Mouse (Mus musculus) spleen, embryonic (tissue): ENCODE measurements around the gene Atg9a.
"Not testable (repeated sequence)": the region's sequence is repeated elsewhere in the genome, so short reads cannot be mapped to it uniquely, and the experiment has no call there.

Experiments
- CTCF ChIA-PET: fragments of 350-600 bp; sonication (Branson Sonifier 250); formaldehyde crosslinking; loops from one replicate; lab custom pipeline; 2022; lab: Charles Lee

Atg9a gene

DNA sequence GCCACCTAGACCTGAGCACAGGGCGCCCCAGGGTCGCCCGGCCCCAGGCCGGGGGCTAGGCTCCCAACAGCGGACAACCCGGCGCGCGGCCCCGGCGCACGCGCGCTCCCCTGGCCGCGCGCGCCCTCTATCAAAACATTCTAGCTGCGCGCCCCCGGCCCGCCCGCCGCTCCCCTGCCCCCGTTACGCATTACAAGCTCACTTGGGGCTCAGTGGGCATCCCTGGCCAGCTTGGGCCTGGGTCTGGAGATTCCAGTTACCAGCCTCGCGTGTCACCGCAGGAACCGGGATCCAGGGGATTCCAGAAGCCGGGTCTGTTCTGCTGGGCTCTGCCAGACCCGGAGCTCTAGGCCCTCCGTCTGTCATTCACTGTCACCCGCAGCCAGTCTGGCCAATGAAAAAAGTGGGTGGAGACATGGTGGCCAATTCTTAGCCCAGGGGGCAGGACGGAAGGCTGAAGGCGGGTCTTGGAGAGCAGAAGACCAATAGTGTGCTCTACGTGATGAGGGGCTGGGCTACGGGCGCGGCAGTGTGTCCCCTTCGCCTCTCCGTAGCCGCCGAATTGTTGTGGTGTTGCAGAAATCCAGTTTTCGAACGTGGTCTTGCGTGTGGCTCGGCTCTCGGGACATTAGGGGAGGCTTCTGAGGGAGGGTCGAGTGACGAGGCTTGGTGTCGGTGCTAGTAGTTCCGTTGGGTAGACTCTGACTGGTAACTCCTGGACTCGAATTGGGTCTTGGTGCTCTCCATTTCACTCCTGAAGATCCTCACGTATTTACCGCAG, at the start of gene Atg9a, which contains the start of gene Ankzf1:
Atg9a (minus strand) TSS at position 575 of the 781 bp plus-strand sequence.
Ankzf1 (plus strand) TSS at position 530 of the 781 bp plus-strand sequence.
- CTCF ChIA-PET = interaction anchor here (0.5 kb wide), 1 partner anchor 11 kb away, joined by 3 read pairs; no protein-coding TSS in a partner anchor

DNA sequence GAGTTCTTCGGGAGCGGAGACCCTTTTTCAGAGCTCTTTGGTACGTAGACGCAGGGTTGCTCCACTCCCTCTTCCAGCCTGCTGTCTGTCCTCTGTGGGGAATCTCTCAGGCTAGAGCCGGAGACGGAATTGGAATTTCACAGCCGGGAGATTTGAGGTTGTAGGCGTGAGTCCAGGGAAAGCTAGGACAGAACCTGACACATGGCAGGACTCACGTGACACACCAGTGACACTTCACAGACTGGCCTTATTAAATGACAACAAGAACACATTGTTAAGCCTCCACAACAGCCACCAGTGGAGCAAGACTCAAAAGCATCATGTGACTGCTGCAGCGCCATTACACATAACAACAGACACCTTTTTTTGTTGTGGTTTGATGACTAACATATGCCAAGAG, 47.6 kb upstream of the Atg9a start:
- CTCF ChIA-PET = no interaction called here

DNA sequence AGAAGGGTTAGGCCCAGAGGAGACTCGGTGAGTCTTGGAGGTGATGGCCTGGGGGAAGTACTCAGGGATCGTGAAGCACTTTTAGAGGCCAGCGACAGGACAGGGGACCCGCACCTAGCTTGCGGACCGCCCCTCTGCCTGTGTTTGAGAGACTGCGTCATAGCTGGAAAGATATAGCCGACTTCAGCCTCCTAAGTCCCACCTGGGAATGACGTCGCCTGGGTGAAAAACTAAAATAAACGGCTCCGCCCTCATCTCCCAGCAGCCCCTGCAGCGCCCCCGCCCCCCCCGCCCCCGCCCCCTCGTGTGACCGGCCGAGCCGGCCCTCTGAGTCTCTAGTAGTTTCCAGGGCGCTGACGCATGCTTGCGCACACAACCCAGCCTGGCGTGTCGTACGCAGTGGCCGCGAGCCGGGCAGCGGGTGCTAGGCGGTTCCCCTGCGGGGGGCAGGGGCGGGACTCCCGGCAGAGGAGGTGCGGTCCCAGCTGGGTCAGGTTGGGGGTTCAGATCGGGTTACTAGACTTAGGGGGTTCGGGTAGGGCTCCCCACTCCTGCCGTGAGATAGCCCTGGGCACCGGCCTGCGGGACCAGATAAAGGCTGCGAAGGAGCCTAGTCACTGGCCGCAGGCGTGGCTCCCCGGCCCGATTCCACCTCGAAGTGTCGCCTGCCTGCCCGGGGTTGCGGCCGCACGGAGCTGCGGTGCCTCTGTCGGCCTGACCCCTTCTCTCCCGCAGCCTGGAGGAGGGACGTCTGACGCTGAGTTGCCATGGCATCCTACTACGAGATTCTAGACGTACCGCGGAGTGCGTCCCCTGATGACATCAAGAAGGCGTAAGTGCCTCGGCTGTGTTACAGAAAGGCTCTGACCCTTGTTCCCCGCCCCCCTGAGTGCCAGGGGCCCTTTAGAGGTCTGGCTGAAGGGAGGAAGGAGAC, 44.4 kb upstream of the Atg9a start, which contains the start of gene Dnajb2:
Dnajb2 (plus strand) TSS at position 290 of the 934 bp plus-strand sequence.
- CTCF ChIA-PET = interaction anchor here (0.6 to 1.9 kb wide), 7 partner anchors 13 to 535 kb away, joined by 3 to 25 read pairs (median 5); partner anchors contain the start of gene Zfand2b

DNA sequence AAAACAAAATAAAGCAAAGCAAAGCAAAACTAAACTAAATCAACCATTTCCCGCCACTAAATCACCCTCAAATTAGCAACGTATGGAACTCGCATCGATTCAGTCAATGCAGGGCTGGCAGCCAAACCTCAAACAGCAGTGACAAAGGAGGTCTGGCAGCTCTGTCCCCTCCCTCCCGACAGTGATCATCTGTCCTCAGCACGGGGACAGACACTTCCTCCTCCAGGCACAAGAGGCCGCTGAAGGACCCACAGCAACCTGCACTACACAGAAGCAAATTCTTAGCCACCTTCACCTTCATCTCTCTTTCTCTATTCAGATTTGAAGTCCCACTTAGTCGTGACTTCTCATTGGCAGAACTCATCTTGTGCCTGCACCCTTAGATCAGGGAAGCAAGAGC, 42.6 kb upstream of the Atg9a start:
- CTCF ChIA-PET = interaction anchor here (0.7 kb wide), 1 partner anchor 17 kb away, joined by 3 read pairs; no protein-coding TSS in a partner anchor

DNA sequence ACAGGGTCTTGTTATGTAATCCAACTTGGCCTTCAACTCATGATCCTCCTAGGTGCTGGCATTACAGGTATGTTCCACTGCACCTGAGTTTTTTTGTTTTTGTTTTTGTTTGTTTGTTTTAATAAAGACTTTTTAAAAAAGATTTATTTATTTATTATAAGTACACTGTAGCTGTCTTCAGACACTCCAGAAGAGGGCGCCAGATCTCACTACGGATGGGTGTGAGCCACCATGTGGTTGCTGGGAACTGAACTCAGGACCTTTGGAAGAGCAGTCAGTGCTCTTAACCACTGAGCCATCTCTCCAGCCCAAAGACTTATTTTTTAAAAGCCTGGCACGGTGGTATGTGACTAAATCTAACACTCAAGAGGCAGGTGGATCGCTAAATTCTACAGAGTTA, 40.5 kb upstream of the Atg9a start:
- CTCF ChIA-PET = not testable (repeated sequence)

DNA sequence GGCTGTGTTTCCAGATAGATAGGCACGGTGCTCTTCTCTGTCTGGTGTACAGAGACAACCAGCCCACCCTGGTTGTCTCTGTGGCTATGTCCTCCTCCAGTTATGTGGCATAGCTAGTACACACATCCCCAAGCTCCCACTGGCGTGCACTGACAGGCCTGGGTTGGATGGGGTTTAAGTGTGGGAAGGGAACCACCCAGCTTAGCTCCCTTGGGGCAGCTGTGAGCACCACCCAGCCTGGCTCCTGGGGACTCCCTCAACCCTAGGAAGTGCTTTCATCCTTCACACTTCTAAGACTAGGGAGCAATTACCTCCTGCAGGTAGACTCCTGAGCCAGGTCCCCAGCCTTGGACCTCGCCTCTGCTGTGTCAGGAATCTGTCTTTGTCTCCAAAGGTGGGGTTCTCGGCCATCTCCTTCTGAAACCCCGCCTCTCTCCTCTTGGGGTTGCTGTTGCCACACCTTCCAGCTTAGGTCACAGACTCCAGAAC, 39.7 kb upstream of the Atg9a start, which contains the start of gene A630095N17Rik:
A630095N17Rik (minus strand) TSS at position 439 of the 489 bp plus-strand sequence.
- CTCF ChIA-PET = no interaction called here

DNA sequence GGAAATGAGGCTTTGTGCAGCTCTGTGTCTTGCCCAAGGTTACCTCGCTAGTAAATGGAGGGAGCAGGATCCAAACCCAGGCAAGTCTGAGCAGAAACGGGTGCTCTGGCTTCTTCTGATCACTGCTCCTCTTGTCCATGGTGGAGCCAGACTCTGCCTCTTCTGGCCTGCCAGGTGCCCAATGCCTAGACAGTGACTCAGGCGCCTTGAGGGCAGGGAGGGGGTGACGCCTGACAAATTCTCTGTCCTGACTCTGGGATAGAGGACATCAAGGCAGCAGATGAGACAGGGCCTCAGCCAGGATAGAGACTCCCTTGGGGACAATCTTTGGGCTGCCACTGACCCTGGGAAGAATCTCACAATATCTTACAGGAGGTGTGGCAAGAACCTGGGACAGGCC, 39.2 kb upstream of the Atg9a start:
- CTCF ChIA-PET = no interaction called here

DNA sequence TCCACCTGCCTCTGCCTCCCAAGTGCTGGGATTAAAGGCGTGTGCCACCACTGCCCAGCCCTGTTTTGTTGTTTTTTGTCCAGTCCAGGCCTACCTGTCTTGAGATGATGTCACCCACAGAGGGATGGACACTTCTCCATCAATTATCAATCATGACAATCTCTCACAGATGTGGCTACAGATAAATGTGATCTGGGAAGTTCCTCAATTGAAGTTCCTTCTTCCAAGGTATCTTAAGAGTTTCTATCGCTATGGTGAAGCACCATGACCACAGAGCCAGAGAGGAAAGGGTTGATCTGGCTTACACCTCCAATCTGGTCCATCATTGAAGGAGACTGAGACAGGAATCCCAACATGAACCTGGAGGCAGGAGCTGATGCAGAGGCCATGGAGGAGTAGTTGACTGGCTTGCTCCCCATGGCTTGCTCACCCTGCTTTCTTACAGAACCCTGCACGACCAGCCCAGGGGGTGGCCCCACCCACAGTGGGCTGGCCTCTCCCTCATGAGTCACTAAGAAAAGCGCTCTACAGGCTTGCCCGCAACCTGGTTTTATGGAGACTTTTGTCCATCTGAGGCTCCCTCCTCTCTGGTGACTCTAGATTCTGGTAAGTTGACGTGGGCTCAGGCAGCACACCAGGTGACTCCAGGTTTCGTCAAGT, 38.5 kb upstream of the Atg9a start:
- CTCF ChIA-PET = no interaction called here

DNA sequence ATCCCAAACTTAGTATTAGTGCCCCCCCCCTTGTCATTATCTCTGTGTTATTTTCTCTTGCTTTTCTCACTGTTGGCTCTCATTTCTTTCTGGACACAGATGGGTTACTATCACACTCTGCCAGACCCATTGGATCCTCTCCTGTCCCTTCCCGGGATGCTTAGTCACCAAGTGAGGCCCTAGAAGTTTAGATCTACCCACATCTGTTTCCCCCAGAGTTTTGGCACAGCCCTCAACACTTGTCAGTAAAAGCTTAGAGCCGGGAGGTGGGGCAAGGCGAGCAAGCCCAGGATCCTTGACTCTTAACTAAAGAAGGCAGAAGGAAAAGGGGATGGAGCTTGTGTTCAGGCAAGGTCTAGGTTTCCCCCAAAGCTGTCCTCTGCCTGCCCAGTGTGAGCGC, 37.2 kb upstream of the Atg9a start:
- CTCF ChIA-PET = no interaction called here

DNA sequence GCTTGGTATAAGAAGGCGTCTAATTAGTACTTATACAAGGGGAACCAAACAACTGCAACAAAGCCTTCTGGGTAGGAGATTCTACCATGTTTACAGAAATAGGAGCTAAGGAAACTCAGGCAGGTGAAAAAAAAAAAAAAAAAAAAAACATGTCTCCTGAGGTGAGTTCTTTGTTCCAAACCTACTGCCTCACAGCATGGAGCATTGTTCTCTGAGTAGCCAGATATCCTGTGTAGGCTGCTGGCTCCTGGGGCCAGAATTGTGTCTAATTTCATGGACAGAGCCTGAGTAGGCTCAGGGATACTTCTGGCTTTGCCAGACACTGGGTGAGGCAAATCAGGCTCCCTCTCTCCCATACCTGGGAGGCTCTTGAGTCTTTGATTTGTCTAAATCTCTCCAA, 35.7 kb upstream of the Atg9a start:
- CTCF ChIA-PET = interaction anchor here (0.7 kb wide), 1 partner anchor 24 kb away, joined by 3 read pairs; no protein-coding TSS in a partner anchor

DNA sequence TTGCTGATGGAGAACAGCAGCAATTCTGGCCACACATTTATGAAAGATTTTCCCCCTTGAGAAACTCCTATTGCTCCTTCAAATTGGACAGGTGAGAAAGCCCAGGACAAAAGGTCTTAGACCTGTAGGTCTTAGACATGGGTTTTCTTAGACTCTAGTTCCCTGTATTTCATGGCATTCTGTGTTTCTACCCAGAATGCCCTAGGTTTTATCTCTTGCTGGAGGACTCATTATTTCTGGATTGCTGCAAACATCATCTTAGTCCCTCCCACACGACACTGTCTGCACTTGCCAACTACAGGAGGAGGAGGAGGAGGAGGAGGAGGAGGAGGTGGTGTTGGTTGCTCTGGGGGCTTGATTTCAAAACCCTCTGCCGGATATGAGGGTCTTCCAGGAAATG, 34.1 kb upstream of the Atg9a start:
- CTCF ChIA-PET = no interaction called here

DNA sequence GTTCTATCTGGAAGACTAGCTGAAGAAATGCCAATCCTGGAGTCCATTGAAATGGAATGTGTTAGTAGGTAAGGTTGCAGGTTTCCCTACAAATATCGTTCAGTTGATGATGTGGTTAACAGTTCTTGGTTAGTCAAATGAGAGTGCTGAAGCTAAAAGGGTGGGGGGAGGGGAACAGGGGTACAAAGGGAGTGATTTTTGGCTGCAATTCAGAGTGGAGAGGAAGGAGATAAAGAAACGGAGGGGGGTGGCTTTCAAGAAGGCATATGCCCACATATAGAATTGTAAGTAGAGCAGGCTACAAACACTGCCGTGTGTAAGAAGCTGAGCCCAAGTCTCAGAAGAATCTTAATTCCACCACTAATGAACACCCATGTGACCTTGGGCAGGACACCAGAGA, 33.5 kb upstream of the Atg9a start:
- CTCF ChIA-PET = no interaction called here

DNA sequence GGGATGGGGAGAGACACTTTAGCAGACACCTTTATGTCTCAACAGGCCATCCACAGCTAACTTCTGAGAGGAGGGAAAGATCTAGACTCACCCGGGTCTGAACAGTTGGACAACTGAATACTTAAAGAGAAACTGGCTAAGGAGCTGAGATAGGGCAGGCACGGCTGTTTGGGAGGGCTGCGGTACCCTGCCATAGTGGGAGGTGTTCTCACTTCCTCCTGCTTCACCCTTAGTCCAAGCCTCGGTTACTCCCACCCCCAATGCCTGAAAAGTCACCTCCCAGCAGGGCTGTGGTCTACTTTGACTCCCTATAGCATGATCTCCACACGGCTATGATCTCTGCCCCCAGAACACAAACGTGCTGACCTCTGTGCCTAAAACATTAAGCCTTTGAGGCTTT, 31.5 kb upstream of the Atg9a start:
- CTCF ChIA-PET = interaction anchor here (0.7 kb wide), 1 partner anchor 12 kb away, joined by 9 read pairs; no protein-coding TSS in a partner anchor

DNA sequence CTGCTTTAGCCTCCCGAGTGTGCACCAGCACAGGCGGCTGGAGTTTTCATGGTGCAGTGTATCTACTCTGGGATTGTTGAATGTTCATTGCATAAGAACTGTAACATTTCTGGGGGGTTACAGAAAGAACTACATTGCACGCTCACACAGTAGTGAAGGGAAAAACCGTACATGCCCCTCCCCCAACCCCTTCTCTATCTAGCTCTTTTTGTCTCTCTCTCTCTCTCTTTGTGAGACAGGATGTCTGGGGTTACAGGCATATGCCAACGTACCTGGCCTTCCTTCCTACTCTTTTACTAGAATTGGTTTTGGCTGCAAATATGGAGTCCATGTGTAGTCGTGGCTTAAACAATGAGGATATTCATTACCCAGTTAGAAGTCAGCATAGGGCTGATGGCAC, 30.9 kb upstream of the Atg9a start:
- CTCF ChIA-PET = no interaction called here

DNA sequence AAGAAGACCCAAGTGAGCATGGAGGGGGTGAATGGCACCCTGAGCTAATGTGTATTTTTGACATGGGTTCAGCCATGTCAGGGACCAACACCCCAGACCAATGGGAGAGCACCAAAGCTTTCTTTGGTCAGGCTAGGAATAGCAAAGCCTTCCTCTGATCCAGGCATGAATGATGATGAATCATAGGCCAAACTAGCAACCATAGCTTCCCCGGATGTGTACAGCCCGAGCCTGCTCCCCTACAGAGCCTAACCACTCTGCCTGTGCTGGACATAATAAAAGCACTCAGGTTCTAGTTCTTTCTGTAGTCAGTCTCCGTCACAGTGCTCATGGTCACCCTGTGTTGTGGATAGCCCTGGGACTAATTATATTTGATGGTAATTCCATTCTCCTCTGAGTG, 29.5 kb upstream of the Atg9a start:
- CTCF ChIA-PET = interaction anchor here (0.7 kb wide), 1 partner anchor 10 kb away, joined by 4 read pairs; no protein-coding TSS in a partner anchor

DNA sequence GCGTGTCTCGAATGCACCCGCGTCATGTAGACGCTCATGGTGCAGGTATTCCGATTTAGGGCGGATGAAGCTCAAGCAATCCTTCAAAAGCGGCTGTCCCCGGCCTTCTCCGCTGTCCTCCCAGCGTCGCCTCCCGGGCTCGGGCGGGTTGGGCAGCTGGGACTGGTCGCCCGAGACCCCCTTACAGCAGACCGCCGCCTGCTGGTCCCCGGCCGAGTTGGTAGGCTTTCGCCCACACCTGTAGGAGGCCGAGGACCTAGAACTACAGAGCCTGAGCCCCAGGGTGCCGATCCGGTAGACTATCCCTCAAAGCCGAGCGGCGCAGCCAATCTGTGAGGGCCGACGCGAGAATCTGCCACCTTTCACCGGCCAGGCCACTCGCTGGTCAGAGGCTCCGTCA, 27.5 kb upstream of the Atg9a start, which contains the start of gene Tuba4a:
Tuba4a (minus strand) TSS at position 335 of the 400 bp plus-strand sequence.
- CTCF ChIA-PET = interaction anchor here (0.6 kb wide), 2 partner anchors 16 to 305 kb away, joined by 3 to 5 read pairs; no protein-coding TSS in a partner anchor

DNA sequence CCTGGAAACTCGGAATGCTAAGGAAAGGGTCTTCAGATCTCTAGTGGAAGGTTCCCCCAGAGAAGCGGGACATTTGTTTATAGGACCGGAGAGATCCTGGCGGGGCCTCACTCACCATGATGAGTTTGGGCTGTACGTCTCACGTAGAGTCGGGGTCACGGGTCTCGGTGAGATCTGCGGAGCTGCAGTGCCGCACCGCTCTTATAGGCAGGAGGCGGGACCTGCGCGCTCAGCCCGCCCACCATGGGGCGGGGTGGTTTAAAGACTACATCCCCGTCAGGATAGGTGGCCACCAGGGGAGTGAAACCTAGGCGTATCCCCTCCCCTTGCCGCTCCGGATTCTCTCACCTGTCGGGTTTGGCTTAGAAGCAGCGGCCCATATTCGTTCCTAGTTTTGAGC, 27.1 kb upstream of the Atg9a start:
- CTCF ChIA-PET = interaction anchor here (0.6 kb wide), 1 partner anchor 306 kb away, joined by 3 read pairs; no protein-coding TSS in a partner anchor

DNA sequence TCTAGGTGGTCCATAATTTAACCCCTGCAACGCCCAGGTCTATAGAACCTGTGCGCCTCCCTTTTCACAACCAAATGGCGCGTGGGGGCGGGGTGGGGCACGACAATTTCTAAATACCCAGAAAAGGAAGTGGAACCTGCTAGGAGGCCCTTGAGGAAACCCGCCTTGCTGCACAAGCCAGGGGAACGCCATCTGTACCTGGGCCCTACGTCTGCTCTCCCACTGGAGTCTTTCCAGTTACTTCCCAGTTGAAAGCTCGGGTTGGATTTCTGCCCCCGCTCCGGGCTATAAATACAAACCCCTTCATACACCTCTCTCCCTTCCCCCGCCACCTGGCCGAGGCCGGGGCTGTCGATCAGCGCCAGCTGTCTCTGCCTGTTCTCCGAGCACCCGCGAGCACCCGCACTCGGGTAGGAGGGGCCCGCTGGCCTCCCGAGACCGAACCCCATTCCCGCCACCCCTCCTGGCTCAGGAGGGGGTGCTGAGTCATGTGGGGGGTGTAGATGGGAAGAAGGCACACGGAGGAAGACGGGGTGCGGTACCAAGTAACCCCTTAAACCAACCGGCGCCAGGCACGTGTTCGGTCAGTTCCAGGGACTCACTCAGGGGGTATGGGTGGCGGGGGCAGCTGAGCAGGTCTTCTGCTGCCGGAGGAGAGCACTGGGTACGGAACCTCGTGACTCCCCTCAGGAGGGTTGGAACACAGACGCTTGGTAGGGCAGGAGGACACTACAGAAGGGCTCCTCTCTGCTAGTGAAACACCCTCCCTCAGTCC, 26.4 kb upstream of the Atg9a start:
- CTCF ChIA-PET = interaction anchor here (1.4 kb wide), 1 partner anchor 18 kb away, joined by 5 read pairs; no protein-coding TSS in a partner anchor

DNA sequence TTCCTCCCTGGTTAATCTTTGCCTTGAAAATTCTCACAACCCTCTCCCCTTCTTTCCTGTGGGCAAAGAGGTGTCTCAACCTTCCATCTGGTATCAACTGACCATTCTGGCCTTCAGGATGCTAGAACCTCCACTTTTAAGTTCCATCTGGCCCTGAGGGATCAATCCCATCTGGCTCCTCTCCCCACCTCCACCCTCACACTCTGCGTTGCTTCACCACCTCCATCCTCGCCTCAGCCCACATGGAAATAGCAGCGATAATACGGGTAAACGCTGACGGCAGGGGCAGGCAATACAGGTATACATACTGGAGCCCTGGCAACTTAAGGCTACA, 25.9 kb upstream of the Atg9a start:
- CTCF ChIA-PET = interaction anchor here (1.4 kb wide), 1 partner anchor 19 kb away, joined by 5 read pairs; no protein-coding TSS in a partner anchor
